Mouse (Mus musculus): ENCODE data around the gene Gm9844.
"Not testable (repeated sequence)": the region's sequence is repeated elsewhere in the genome, so short reads cannot be mapped to it uniquely, and the experiment has no call there.

The Gm9844 gene

DNA sequence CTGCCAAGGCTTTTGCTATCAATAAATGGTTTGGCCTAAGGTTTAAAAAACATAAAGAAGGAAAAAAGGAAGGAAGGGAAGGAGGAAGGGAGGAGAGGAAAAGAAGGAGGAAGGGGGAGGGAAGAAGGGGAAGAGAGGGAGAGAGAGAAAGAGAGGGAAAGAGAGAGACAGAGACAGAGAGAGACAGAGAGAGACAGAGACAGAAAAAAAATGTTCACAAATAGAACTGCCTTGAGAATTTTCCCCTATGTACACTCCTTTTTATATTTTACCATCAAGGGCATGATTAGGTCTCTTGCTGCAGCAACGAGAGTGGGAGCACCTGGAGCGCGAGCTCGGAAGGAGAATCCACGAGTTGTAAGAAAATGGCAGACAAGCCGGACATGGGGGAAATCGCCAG is at the start of gene Gm9844:
Gene Gm9844 (plus strand): TSS at position 301 of the 400 bp plus-strand sequence.
- DNase-seq (ENCODE audit: low spot score), result no peak

- DNase-seq (ENCODE audit: low spot score), result peak; percentile 42
Measured at GRCm38 (mm10) chr7:24817502-24817901, 44.5 kb upstream of the Gm9844 start.

- DNase-seq (ENCODE audit: low spot score), result no peak
Measured at GRCm38 (mm10) chr7:24824452-24824851, 37.6 kb upstream of the Gm9844 start.

DNA sequence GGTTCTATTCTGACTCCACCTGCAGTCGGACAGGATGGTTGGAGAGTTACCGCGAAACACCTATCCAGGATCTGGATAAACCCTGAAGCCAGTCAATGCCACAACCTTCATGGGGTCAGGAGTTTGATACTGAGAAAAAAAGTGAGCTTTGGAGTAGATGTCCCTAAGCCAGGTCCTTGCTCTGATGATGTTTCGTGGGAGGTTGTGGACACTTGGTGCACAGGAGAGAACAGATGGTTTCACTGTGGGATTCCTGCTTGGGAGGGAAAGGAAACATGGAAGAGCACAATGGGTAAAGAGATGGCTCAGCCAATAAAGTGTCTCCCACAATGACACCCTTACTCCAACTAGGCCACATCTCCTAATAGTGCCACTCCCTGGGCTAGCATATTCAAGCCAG is 34.8 kb upstream of the Gm9844 start:
- no peak for DNase-seq (ENCODE audit: low spot score)

- not testable (repeated sequence) for DNase-seq (ENCODE audit: low spot score)
Measured at GRCm38 (mm10) chr7:24838732-24839409, 23.1 kb upstream of the Gm9844 start.

GRCm38 (mm10) chr7:24839410-24839808 is 22.6 kb upstream of the Gm9844 start:
- DNase-seq (ENCODE audit: low spot score), result no peak

- DNase-seq (ENCODE audit: low spot score), result no peak
Measured at GRCm38 (mm10) chr7:24840331-24840730, 21.7 kb upstream of the Gm9844 start.

DNA sequence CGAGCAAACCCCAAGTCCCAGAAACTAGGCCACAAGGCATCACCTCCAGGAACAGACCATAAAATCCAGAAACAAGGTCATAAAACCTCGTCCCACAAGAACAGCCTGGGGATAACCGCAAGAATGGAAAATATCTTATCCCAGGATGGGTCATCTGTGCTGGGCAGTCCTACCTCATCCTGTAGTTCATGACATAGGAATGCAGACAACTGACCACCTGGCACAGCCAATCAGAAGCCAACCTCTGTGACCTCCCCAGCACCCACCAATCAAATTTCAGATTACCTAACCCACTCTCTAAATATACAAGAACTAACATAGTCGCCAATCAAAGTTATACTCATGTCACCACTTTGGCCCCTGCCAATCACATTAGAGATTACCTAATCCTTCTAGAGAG is 21.0 kb upstream of the Gm9844 start:
- no peak for DNase-seq (ENCODE audit: low spot score)

GRCm38 (mm10) chr7:24844144-24844543 is 17.9 kb upstream of the Gm9844 start:
- DNase-seq (ENCODE audit: low spot score), result no peak

GRCm38 (mm10) chr7:24845181-24845580 is 16.8 kb upstream of the Gm9844 start:
- no peak for DNase-seq (ENCODE audit: low spot score)

- DNase-seq (ENCODE audit: low spot score), result no peak
Measured at GRCm38 (mm10) chr7:24845713-24846112, 16.3 kb upstream of the Gm9844 start.

DNA sequence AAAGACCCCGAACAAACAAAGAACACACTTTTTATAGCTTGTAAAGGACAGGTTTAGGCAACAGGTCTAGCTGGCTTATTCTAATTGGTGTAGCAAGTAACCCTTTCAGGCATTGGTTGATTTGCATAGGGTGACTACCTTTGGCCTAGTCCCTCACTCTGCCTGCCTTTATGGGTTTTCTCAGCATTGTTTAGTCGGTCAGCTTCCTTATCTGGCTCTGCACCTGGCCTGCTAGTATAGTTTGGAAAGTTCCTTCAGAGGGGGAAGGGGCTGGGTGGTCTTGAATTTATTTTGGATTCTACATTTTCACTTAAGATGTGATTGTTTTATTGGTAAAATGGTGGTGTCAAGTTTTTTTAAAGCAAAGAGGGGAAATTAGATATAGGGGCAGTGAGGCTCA is 15.4 kb upstream of the Gm9844 start:
- DNase-seq (ENCODE audit: low spot score), result not testable (repeated sequence)

GRCm38 (mm10) chr7:24850162-24850561 is 11.9 kb upstream of the Gm9844 start:
- no peak for DNase-seq (ENCODE audit: low spot score)

DNA sequence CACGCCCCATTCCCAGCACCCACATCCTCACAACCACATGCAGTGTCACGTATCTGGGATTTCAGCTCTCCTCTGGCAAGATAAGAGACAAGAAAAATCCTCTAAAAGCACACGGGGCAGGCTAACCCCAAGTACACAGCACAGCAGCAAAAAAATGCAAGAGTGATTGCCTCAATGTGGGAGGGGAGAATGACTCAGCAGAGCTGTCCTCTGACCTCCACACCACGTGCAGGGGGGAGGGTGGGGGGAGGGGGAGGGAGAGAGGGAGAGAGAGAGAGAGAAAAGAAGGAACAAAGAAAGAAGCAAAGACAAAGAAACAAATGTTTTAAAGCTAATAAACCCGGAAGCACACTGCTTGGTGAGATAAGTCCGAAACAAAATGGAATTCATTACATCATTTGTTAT is 11.1 kb upstream of the Gm9844 start:
- DNase-seq (ENCODE audit: low spot score), result no peak

DNA sequence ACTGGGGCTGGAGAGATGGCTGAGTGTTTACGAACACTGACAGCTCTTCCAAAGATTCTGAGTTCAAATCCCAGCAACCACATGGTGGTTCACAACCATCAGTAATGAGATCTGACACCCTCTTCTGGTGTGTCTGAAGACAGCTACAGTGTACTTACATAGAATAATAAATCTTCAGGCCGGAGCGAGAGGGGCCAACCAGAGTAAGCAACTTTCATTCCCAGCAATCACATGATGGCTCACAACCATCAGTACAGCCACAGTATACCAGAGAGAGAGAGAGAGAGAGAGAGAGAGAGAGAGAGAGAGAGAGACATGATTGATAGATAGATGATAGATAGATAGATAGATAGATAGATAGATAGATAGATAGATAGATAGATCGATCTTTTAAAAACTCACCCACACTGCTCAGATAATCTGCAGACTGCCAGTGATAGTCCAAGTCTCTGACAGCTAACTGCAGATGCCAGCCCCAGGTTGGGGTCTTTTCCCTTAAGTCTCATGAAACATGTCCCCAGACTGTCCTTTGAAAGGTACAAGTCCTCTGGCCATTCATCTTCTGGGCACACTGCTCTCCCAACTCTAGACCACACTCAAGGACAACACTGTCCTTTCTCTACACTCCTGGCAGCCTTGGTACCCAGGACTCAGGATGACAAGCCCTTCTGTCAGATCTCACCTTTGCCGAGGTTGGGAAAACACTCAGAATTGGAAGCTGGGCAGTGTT is 10.3 kb upstream of the Gm9844 start:
- no peak for DNase-seq (ENCODE audit: low spot score)

DNA sequence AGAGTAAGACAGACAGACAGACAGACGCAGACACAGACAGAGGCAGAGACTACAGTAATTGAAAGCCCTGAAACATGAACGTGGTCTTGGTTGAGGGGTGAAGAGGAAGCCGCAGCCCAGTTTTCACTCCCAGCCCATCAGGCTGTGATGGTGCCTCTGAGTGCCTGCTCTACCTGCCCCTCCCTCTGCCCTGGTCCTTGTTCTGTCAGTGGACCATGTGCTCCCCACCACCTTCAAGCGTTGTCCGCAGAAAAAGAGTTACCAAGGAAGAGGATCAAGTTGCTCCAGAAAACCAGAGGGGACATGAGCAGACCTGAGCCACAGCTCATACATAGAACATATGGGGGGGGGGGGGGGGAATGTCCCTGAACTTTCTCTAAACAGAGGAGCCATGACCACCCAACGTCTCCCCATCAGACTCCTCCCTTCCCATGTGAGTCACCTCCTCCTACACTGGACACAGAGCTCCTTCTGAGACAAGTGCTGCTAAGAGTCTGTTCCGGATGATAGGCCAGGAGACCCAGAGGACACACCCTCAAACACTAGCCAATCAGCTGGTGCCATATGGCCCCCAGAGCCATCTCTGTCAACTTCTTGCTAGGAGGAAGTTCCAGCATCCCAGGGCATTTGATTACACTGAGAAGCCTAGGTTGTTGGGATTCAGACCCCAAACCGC is 9.3 kb upstream of the Gm9844 start:
- DNase-seq (ENCODE audit: low spot score), result no peak

DNA sequence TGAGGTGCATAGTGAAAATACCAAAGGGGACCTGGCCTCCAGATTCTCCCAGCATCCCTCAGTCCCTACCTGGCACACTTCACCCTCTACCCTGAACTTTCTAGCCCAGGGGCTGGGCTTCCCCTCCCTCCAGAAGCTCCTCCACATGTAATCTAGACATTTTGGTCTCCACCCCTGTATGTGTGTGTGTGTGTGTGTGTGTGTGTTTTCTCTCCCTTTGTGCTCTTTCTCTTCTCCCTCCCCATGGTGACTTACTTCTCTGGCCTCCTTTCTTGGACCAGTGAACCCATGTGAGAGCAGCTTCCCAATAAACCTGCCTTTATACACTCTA is 8.8 kb upstream of the Gm9844 start:
- no peak for DNase-seq (ENCODE audit: low spot score)

- DNase-seq (ENCODE audit: low spot score), result no peak
Measured at GRCm38 (mm10) chr7:24853695-24854094, 8.3 kb upstream of the Gm9844 start.

DNA sequence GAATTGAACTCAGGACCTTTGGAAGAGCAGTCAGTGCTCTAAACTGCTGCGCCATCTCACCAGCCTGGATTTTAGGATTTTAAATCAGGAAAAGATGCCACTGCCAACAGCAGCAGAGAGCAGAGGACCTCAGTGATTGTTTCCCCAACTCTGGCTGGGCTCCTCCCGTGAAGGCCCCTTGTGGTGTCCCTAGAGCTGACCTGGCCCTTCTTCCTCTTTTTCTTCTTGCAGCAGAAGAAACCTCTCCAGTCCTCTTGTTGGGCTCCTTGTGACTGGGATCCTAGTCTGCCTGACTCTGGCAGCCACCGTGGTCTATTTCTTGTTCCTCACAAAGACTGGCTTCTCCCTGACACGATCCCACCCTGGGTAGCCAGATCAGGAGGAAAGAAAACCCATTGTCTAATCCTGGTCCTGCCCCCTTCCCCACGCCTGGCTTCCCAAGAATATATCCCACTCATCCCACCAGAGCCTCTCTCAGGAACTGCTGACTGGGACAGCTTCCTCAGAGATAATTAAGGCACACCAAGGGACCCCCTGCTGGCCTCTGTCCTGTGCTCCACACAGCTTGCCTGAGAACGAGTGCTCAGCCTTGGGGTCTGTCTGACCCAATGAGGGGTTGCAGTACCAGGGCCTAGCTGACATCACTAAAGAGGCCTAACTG is 5.4 kb upstream of the Gm9844 start:
- DNase-seq (ENCODE audit: low spot score), result no peak

- DNase-seq (ENCODE audit: low spot score), result no peak
Measured at GRCm38 (mm10) chr7:24859234-24859633, 2.8 kb upstream of the Gm9844 start.

GRCm38 (mm10) chr7:24862853-24863252 is 840 bp downstream of the Gm9844 start:
- no peak for DNase-seq (ENCODE audit: low spot score)

- no peak for DNase-seq (ENCODE audit: low spot score)
Measured at GRCm38 (mm10) chr7:24864156-24864555, 2.1 kb downstream of the Gm9844 start.

DNA sequence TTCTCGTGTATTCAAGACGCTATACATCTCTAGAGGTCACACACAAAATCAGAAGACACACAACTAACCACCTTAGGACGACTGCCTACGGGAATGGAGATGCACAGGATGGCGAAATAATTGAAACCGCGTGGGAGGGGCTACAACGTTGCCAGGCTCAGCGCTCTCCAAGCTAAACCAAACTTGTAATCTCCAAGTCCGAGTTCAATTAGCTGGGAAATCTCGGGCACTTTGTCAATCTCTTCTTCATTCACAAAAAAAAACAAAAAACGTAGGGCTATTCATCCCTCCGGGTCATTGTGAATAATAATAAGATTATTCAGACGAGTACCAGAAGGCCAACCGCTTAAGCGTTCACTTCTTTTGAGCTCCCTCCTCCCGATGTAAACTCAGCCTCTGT is 7.1 kb downstream of the Gm9844 start:
- DNase-seq (ENCODE audit: low spot score), result no peak

All from testis, postnatal 14 days (tissue).